Mouse (Mus musculus) liver, embryonic 12.5 days (tissue): ENCODE measurements around the gene Med17. TPM values are rescaled to one million over a fixed set of nuclear protein-coding genes. Genes with fewer than 3 reads are reported as not detected.

Experiments used
- ATAC-seq: fragments of 200-750 bp; cut with Nextera tagmentation; 2 replicates; pipeline ENCODE4 v1.8.0; 2017; ENCODE audit warnings: moderate number of reproducible peaks, mild to moderate bottlenecking, moderate library complexity
- H3K27ac ChIP-seq: fragments of 300-500 bp; sonication (generic); 2 replicates; pipeline ENCODE4 v1.5.1; 2016; ENCODE audit warnings: mild to moderate bottlenecking
- H3K27me3 ChIP-seq: fragments of 300-500 bp; sonication (generic); replicated peaks from 2 replicates; pipeline ENCODE4 v1.6.1; 2016; ENCODE audit warnings: mild to moderate bottlenecking, moderate library complexity
- H3K36me3 ChIP-seq: fragments of 300-500 bp; sonication (generic); 2 replicates; pipeline ENCODE4 v1.6.1; 2016; ENCODE audit warnings: mild to moderate bottlenecking, moderate library complexity
- H3K4me1 ChIP-seq: fragments of 300-500 bp; sonication (generic); 2 replicates; pipeline ENCODE4 v1.6.1; 2016
- H3K4me2 ChIP-seq: fragments of 300-500 bp; sonication (generic); 2 replicates; pipeline ENCODE4 v1.6.1; 2016; ENCODE audit warnings: mild to moderate bottlenecking, moderate library complexity
- H3K4me3 ChIP-seq: fragments of 300-500 bp; sonication (generic); 2 replicates; pipeline ENCODE4 v1.5.1; 2016; ENCODE audit warnings: mild to moderate bottlenecking, moderate library complexity
- H3K9ac ChIP-seq: fragments of 300-500 bp; sonication (generic); 2 replicates; pipeline ENCODE4 v1.6.1; 2016; ENCODE audit warnings: mild to moderate bottlenecking, moderate library complexity
- H3K9me3 ChIP-seq: fragments of 300-500 bp; sonication (generic); replicated peaks from 2 replicates; pipeline ENCODE4 v1.6.1; 2016; ENCODE audit warnings: mild to moderate bottlenecking, moderate library complexity
- WGBS: fragments of 180-500 bp; shearing (Covaris S2); methylation state at CpG from one replicate; pipeline ENCODE4 v1.1.7; 2016; ENCODE audit not compliant: insufficient replicate concordance; 5-methylcytosine and 5-hydroxymethylcytosine counted together
- polyA plus RNA-seq: library from polyadenylated mRNA; unstranded; fragments of >200 nt; fragmentation: Nextera tagmentation; extraction: Ambion mirVana; gene quantifications from 2 replicates; pipeline ENCODE4 v1.2.1, GENCODE M21; 2016

Gene Med17
- polyA plus RNA-seq, 1 experiment from 2014 or later, result 29.2 TPM

GRCm38 (mm10) chr9:15280491-15280879 lies 754 bp upstream of the Med17 start:
- peak overlapping the region; percentile 91 for H3K27ac ChIP-seq
- H3K27me3 ChIP-seq, result no peaks in the 10 kb centered on the region
- peak overlapping the region; percentile 96 for H3K9ac ChIP-seq
- WGBS, result 27% methylated on average over 5 of the region's 5 CpGs
- peak overlapping the region; percentile 82 for H3K4me2 ChIP-seq
- peaks cover 25% of the 10 kb centered on the region for H3K36me3 ChIP-seq
- peak; percentile 58 for ATAC-seq
- H3K4me1 ChIP-seq, result peaks cover 32% of the 10 kb centered on the region
- peak overlapping the region; percentile 95 for H3K4me3 ChIP-seq
- no peaks in the 10 kb centered on the region for H3K9me3 ChIP-seq

- 7% methylated on average over 19 of the region's 19 CpGs for WGBS
- Histone ChIP-seq H3K27me3 (no peaks in the 10 kb centered on the region), H3K9ac (peak overlapping the region; percentile 96), H3K4me3 (peak overlapping the region; percentile 95), H3K4me2 (peak overlapping the region; percentile 82), H3K27ac (peak overlapping the region; percentile 91), H3K9me3 (no peaks in the 10 kb centered on the region), H3K4me1 (peaks cover 32% of the 10 kb centered on the region), H3K36me3 (peaks cover 34% of the 10 kb centered on the region)
- no peak for ATAC-seq
Measured at GRCm38 (mm10) chr9:15279139-15279648, 537 bp downstream of the Med17 start.

- Histone ChIP-seq H3K36me3 (peaks cover 43% of the 10 kb centered on the region), H3K4me2 (peak overlapping the region; percentile 82), H3K27me3 (no peaks in the 10 kb centered on the region), H3K9ac (0 out of 2 replicates have a peak overlapping the region, but pooled peaks have one; percentile 39), H3K4me3 (0 out of 2 replicates have a peak overlapping the region, but pooled peaks have one; percentile 95), H3K4me1 (peaks cover 32% of the 10 kb centered on the region), H3K9me3 (no peaks in the 10 kb centered on the region), H3K27ac (no peak overlapping the region)
- WGBS, result 83% methylated on average over 3 of the region's 3 CpGs
- ATAC-seq, result no peak
Measured at GRCm38 (mm10) chr9:15278343-15278742, 1.4 kb downstream of the Med17 start.

- ATAC-seq, result no peak
- Histone ChIP-seq H3K4me3 (no peak overlapping the region), H3K36me3 (peaks cover 57% of the 10 kb centered on the region), H3K27me3 (no peaks in the 10 kb centered on the region), H3K9ac (no peak overlapping the region), H3K4me1 (peaks cover 32% of the 10 kb centered on the region), H3K27ac (no peak overlapping the region), H3K4me2 (no peak overlapping the region), H3K9me3 (no peaks in the 10 kb centered on the region)
- 85% methylated on average over 4 of the region's 4 CpGs for WGBS
Measured at GRCm38 (mm10) chr9:15276855-15277254, 2.9 kb downstream of the Med17 start.

- Histone ChIP-seq H3K9ac (no peak overlapping the region), H3K36me3 (peaks cover 86% of the 10 kb centered on the region), H3K9me3 (no peaks in the 10 kb centered on the region), H3K4me3 (no peak overlapping the region), H3K4me1 (peaks cover 17% of the 10 kb centered on the region), H3K27ac (no peak overlapping the region), H3K4me2 (no peak overlapping the region), H3K27me3 (no peaks in the 10 kb centered on the region)
- WGBS, result 71% methylated on average over 2 of the region's 2 CpGs
- ATAC-seq, result no peak
Measured at GRCm38 (mm10) chr9:15273981-15274380, 5.8 kb downstream of the Med17 start.

GRCm38 (mm10) chr9:15263487-15263886 lies 16.2 kb downstream of the Med17 start:
- Histone ChIP-seq H3K9me3 (no peaks in the 10 kb centered on the region), H3K4me3 (no peak overlapping the region), H3K36me3 (peaks cover 85% of the 10 kb centered on the region), H3K27me3 (no peaks in the 10 kb centered on the region), H3K4me2 (no peak overlapping the region), H3K4me1 (no peaks in the 10 kb centered on the region), H3K27ac (no peak overlapping the region), H3K9ac (no peak overlapping the region)
- 93% methylated on average over 10 of the region's 10 CpGs for WGBS
- ATAC-seq, result no peak

- Histone ChIP-seq H3K27me3 (no peaks in the 10 kb centered on the region), H3K4me3 (no peak overlapping the region), H3K4me2 (no peak overlapping the region), H3K9ac (no peak overlapping the region), H3K9me3 (no peaks in the 10 kb centered on the region), H3K36me3 (peaks cover 70% of the 10 kb centered on the region), H3K4me1 (no peaks in the 10 kb centered on the region), H3K27ac (no peak overlapping the region)
- ATAC-seq, result no peak
- 87% methylated on average over 8 of the region's 8 CpGs for WGBS
Measured at GRCm38 (mm10) chr9:15261980-15262379, 17.8 kb downstream of the Med17 start.

- H3K9me3 ChIP-seq, result no peaks in the 10 kb centered on the region
- peaks cover 14% of the 10 kb centered on the region for H3K36me3 ChIP-seq
- H3K27ac ChIP-seq, result no peak overlapping the region
- no peak overlapping the region for H3K4me2 ChIP-seq
- no peak overlapping the region for H3K9ac ChIP-seq
- no peak overlapping the region for H3K4me3 ChIP-seq
- H3K4me1 ChIP-seq, result no peaks in the 10 kb centered on the region
- ATAC-seq, result no peak
- H3K27me3 ChIP-seq, result no peaks in the 10 kb centered on the region
- 59% methylated on average over 3 of the region's 3 CpGs for WGBS
Measured at GRCm38 (mm10) chr9:15256214-15256613, 23.5 kb downstream of the Med17 start.

- Histone ChIP-seq H3K4me1 (no peaks in the 10 kb centered on the region), H3K36me3 (no peaks in the 10 kb centered on the region), H3K27me3 (no peaks in the 10 kb centered on the region), H3K9ac (no peak overlapping the region), H3K4me2 (no peak overlapping the region), H3K9me3 (no peaks in the 10 kb centered on the region), H3K4me3 (no peak overlapping the region), H3K27ac (no peak overlapping the region)
- WGBS, result 64% methylated on average over 7 of the region's 7 CpGs
- ATAC-seq, result no peak
Measured at GRCm38 (mm10) chr9:15254501-15254900, 25.2 kb downstream of the Med17 start.

GRCm38 (mm10) chr9:15252196-15252595 lies 27.5 kb downstream of the Med17 start:
- Histone ChIP-seq H3K27me3 (no peaks in the 10 kb centered on the region), H3K4me1 (no peaks in the 10 kb centered on the region), H3K4me3 (no peak overlapping the region), H3K9ac (no peak overlapping the region), H3K27ac (no peak overlapping the region), H3K9me3 (no peaks in the 10 kb centered on the region), H3K36me3 (no peaks in the 10 kb centered on the region), H3K4me2 (no peak overlapping the region)
- ATAC-seq, result no peak
- WGBS, result 65% methylated on average over 7 of the region's 7 CpGs

- no peak overlapping the region for H3K4me2 ChIP-seq
- no peak overlapping the region for H3K4me3 ChIP-seq
- peaks cover 6% of the 10 kb centered on the region for H3K4me1 ChIP-seq
- no peak overlapping the region for H3K27ac ChIP-seq
- peak; percentile 49; the same call in 1 of the 2 replicates for ATAC-seq
- no peaks in the 10 kb centered on the region for H3K36me3 ChIP-seq
- no peaks in the 10 kb centered on the region for H3K27me3 ChIP-seq
- no peaks in the 10 kb centered on the region for H3K9me3 ChIP-seq
- no peak overlapping the region for H3K9ac ChIP-seq
- 36% methylated on average over 7 of the region's 7 CpGs for WGBS
Measured at GRCm38 (mm10) chr9:15250376-15250775, 29.4 kb downstream of the Med17 start.

- H3K4me1 ChIP-seq, result peaks cover 19% of the 10 kb centered on the region
- H3K4me2 ChIP-seq, result no peak overlapping the region
- no peak overlapping the region for H3K4me3 ChIP-seq
- H3K9me3 ChIP-seq, result no peaks in the 10 kb centered on the region
- no peak overlapping the region for H3K9ac ChIP-seq
- WGBS, result 58% methylated on average over 14 of the region's 14 CpGs
- H3K27me3 ChIP-seq, result no peaks in the 10 kb centered on the region
- ATAC-seq, result no peak
- H3K27ac ChIP-seq, result no peak overlapping the region
- H3K36me3 ChIP-seq, result no peaks in the 10 kb centered on the region
Measured at GRCm38 (mm10) chr9:15245319-15246075, 34.2 kb downstream of the Med17 start.
